Comparison of ENCODE assay signal across 13 mouse cellular contexts in the genomic region with DNA sequence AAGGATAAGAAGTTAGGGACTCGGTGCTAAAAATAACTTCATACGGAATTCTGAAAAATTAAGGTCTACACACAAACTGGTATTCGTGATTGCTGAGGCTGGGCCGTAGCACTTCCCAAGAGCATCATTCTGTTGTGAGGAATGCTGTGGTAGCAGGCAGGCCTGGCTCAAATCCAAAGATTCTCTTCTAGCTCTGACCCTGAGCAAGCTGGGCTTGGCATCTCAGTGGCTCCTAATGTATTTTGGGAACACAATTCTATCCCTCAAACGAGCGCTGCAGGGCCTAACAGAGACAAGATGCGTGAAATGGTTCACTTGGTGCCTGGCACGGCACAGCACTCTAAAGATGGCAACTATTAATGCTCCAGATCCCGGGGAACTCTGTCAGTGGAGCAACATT.
DNase-seq lines count a peak whose midpoint lies in the region; ATAC-seq and TF ChIP-seq lines count a peak whose summit lies in the region.
"Had no signal": no experiment of that assay in that cellular context is flagged by ENCODE, and none has a peak within 500 bp of the region (broad histone marks: within the 10 kb centered on the region; RNA-seq: fewer than 3 reads in every experiment).

No protein-coding gene starts in this region.

- peaks cover 21% of the 10 kb centered on the region for H3K4me1 ChIP-seq in embryonic facial prominence, embryonic 13.5 days
- peaks cover 6% of the 10 kb centered on the region for H3K4me1 ChIP-seq in embryonic facial prominence, embryonic 10.5 days
- H3K4me1 ChIP-seq in limb, embryonic 14.5 days (ENCODE audit: control insufficient read depth, insufficient read depth, low read length): peaks cover 6% of the 10 kb centered on the region
- H3K4me1 ChIP-seq in limb, embryonic 10.5 days: peaks cover 5% of the 10 kb centered on the region
- H3K4me1 ChIP-seq in cerebellum, adult 2 months (ENCODE audit: control insufficient read depth, insufficient read depth, low read length): peaks cover 8% of the 10 kb centered on the region; the same call in 1 of the 2 replicates
- H3K4me1 ChIP-seq in limb, embryonic 15.5 days: peaks cover 3% of the 10 kb centered on the region; the same call in 1 of the 2 replicates

- no peak for DNase-seq in embryonic facial prominence, embryonic 10.5 days (ENCODE audit: low spot score)
- DNase-seq in limb, embryonic 14.5 days (ENCODE audit: low spot score): peak; percentile 60
- no peak for DNase-seq in limb, embryonic 10.5 days (ENCODE audit: low spot score)
- DNase-seq in cerebellum, adult 2 months: peak; percentile 38 to 71
- no peak for DNase-seq in gastrocnemius, adult 2 months
- DNase-seq: B cell, adult 2 months; kidney, postnatal 14 days; lung, postnatal 4 days; thymus, postnatal 4 days had no signal

- peak; percentile 72; the same call in 1 of the 2 replicates for ATAC-seq in embryonic facial prominence, embryonic 13.5 days (ENCODE audit: insufficient number of reproducible peaks, insufficient read depth, low FRiP score, low TSS enrichment, low read depth)
- no peak for ATAC-seq in limb, embryonic 14.5 days (ENCODE audit: low FRiP score, low read depth)
- ATAC-seq in limb, embryonic 15.5 days (ENCODE audit: insufficient number of reproducible peaks, low FRiP score, low TSS enrichment, low read depth): no peak
- ATAC-seq: intestine, postnatal 0 days; midbrain, embryonic 13.5 days had no signal

- no peak for TF ChIP-seq CTCF in cerebellum, adult 2 months (IDR thresholded peaks at IDR 0.05; ENCODE audit: borderline replicate concordance, insufficient read depth, low read depth, low read length)
- no peak for TF ChIP-seq CTCF in gastrocnemius, adult 2 months (IDR thresholded peaks at IDR 0.05)

- H3K4me2 ChIP-seq in embryonic facial prominence, embryonic 13.5 days: no peak overlapping the region
- no peak overlapping the region for H3K4me2 ChIP-seq in limb, embryonic 14.5 days (replicated peaks; ENCODE audit: low read depth, low read length, severe bottlenecking)
- no peak overlapping the region for H3K4me2 ChIP-seq in limb, embryonic 15.5 days
- H3K4me2 ChIP-seq: midbrain, embryonic 13.5 days had no signal

- peak overlapping the region; percentile 41; the same call in 1 of the 2 replicates for H3K27ac ChIP-seq in embryonic facial prominence, embryonic 13.5 days
- no peak overlapping the region for H3K27ac ChIP-seq in embryonic facial prominence, embryonic 10.5 days (replicated peaks)
- H3K27ac ChIP-seq in limb, embryonic 14.5 days (replicated peaks; ENCODE audit: low read depth, low read length): no peak overlapping the region
- H3K27ac ChIP-seq in limb, embryonic 10.5 days: no peak overlapping the region
- no peak overlapping the region for H3K27ac ChIP-seq in cerebellum, adult 2 months (ENCODE audit: insufficient read depth, low read length)
- peak overlapping the region; percentile 22; the same call in 1 of the 2 replicates for H3K27ac ChIP-seq in limb, embryonic 15.5 days
- H3K27ac ChIP-seq in gastrocnemius, adult 2 months: no peak overlapping the region
- H3K27ac ChIP-seq: midbrain, embryonic 13.5 days had no signal

- intact Hi-C loops in gastrocnemius, adult 2 months (cut with DNase I): no loop called here

- no peaks in the 10 kb centered on the region for H3K9me3 ChIP-seq in embryonic facial prominence, embryonic 13.5 days
- no peaks in the 10 kb centered on the region for H3K9me3 ChIP-seq in embryonic facial prominence, embryonic 10.5 days
- H3K9me3 ChIP-seq in limb, embryonic 14.5 days (ENCODE audit: control insufficient read depth, low read length): no peaks in the 10 kb centered on the region
- H3K9me3 ChIP-seq in limb, embryonic 10.5 days (replicated peaks): no peaks in the 10 kb centered on the region
- H3K9me3 ChIP-seq in limb, embryonic 15.5 days: no peaks in the 10 kb centered on the region
- H3K9me3 ChIP-seq: midbrain, embryonic 13.5 days had no signal

- no peaks in the 10 kb centered on the region for H3K36me3 ChIP-seq in embryonic facial prominence, embryonic 13.5 days
- no peaks in the 10 kb centered on the region for H3K36me3 ChIP-seq in embryonic facial prominence, embryonic 10.5 days (replicated peaks)
- no peaks in the 10 kb centered on the region for H3K36me3 ChIP-seq in limb, embryonic 14.5 days (ENCODE audit: control insufficient read depth, insufficient read depth, low read length)
- H3K36me3 ChIP-seq in limb, embryonic 10.5 days: no peaks in the 10 kb centered on the region
- H3K36me3 ChIP-seq in limb, embryonic 15.5 days: no peaks in the 10 kb centered on the region
- H3K36me3 ChIP-seq: midbrain, embryonic 13.5 days had no signal

- H3K4me3 ChIP-seq in embryonic facial prominence, embryonic 13.5 days: no peak overlapping the region
- H3K4me3 ChIP-seq in embryonic facial prominence, embryonic 10.5 days: no peak overlapping the region
- H3K4me3 ChIP-seq in limb, embryonic 14.5 days (replicated peaks; ENCODE audit: low read length): no peak overlapping the region
- no peak overlapping the region for H3K4me3 ChIP-seq in limb, embryonic 10.5 days
- H3K4me3 ChIP-seq in cerebellum, adult 2 months (replicated peaks; ENCODE audit: insufficient read depth, low read depth, low read length): no peak overlapping the region
- no peak overlapping the region for H3K4me3 ChIP-seq in limb, embryonic 15.5 days
- no peak overlapping the region for H3K4me3 ChIP-seq in gastrocnemius, adult 2 months
- H3K4me3 ChIP-seq: midbrain, embryonic 13.5 days had no signal

- WGBS in embryonic facial prominence, embryonic 13.5 days: 57% methylated on average over 9 of the region's 9 CpGs
- WGBS in embryonic facial prominence, embryonic 10.5 days: 91% methylated on average over 9 of the region's 9 CpGs
- 77% methylated on average over 9 of the region's 9 CpGs for WGBS in limb, embryonic 14.5 days
- 91% methylated on average over 9 of the region's 9 CpGs for WGBS in limb, embryonic 10.5 days
- WGBS in cerebellum, adult 2 months: 14% methylated on average over 9 of the region's 9 CpGs
- WGBS in limb, embryonic 15.5 days: 68% methylated on average over 9 of the region's 9 CpGs

- H3K9ac ChIP-seq in embryonic facial prominence, embryonic 13.5 days: no peak overlapping the region
- no peak overlapping the region for H3K9ac ChIP-seq in limb, embryonic 14.5 days (ENCODE audit: low read depth, low read length, severe bottlenecking)
- H3K9ac ChIP-seq in limb, embryonic 15.5 days: no peak overlapping the region
- H3K9ac ChIP-seq: midbrain, embryonic 13.5 days had no signal

- no peaks in the 10 kb centered on the region for H3K27me3 ChIP-seq in embryonic facial prominence, embryonic 13.5 days
- H3K27me3 ChIP-seq in embryonic facial prominence, embryonic 10.5 days (replicated peaks; ENCODE audit: low read depth, poor library complexity, severe bottlenecking): no peaks in the 10 kb centered on the region
- no peaks in the 10 kb centered on the region for H3K27me3 ChIP-seq in limb, embryonic 14.5 days (ENCODE audit: control insufficient read depth, insufficient read depth, low read length)
- no peaks in the 10 kb centered on the region for H3K27me3 ChIP-seq in limb, embryonic 10.5 days (ENCODE audit: low read depth, poor library complexity, severe bottlenecking)
- H3K27me3 ChIP-seq in cerebellum, adult 2 months (ENCODE audit: control insufficient read depth, insufficient read depth, low read length): no peaks in the 10 kb centered on the region
- no peaks in the 10 kb centered on the region for H3K27me3 ChIP-seq in limb, embryonic 15.5 days
- H3K27me3 ChIP-seq: midbrain, embryonic 13.5 days had no signal

- TF ChIP-seq POLR2A in limb, embryonic 14.5 days (IDR thresholded peaks at IDR 0.05; ENCODE audit: borderline replicate concordance, extremely low read depth, insufficient read depth, insufficient read length): no peak
- TF ChIP-seq POLR2A in cerebellum, adult 2 months (IDR thresholded peaks at IDR 0.05; ENCODE audit: borderline replicate concordance, insufficient read depth, low read length): no peak

Comparison
In these comparisons a context has a peak if more than half of its experiments do, and no peak if none do; other contexts are left out.
1. H3K27ac ChIP-seq: peak in embryonic facial prominence, embryonic 13.5 days (single experiment) and limb, embryonic 15.5 days (single experiment); none in embryonic facial prominence, embryonic 10.5 days (single experiment), limb, embryonic 14.5 days (single experiment), limb, embryonic 10.5 days (single experiment), cerebellum, adult 2 months (single experiment) and gastrocnemius, adult 2 months (single experiment).
2. DNase-seq: peak in limb, embryonic 14.5 days (single experiment) and cerebellum, adult 2 months (2 of 2); none in embryonic facial prominence, embryonic 10.5 days (single experiment), limb, embryonic 10.5 days (single experiment) and gastrocnemius, adult 2 months (single experiment).